Mouse (Mus musculus) lung, adult 2 months (tissue): ENCODE data around the gene Tnik.

ENCODE experiments used
- CTCF ChIP-seq: fragments of 200-500 bp; IDR thresholded peaks from 2 replicates; pipeline ENCODE4 v1.5.1; 2011; ENCODE audit warnings: mild to moderate bottlenecking, low read length, control low read depth; ENCODE audit not compliant: insufficient read depth
- POLR2A ChIP-seq: fragments of 200-500 bp; IDR thresholded peaks from 2 replicates; pipeline ENCODE4 v1.6.1; 2011; ENCODE audit warnings: low read depth, mild to moderate bottlenecking, control low read depth, low read length, borderline replicate concordance; ENCODE audit errors: extremely low read depth

DNA sequence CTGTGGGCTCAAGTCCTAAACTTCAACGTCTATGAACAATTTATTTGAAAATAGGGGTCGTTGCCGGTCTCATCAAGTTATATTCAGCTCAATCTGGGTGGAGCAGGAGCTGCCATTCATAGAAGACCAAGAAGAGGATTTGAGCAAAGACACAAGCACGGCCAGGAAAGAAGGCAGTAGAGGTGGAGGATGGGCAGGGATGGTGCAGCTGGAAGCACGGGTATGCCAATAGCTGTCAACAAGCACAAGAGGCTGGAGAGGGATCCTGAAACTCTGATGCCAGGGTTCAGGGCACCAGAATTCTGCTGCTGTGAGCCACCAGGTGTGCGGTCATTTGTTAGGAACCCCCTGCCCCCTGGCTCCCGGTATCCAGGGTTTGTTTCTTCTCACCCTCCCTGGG, 43.5 kb upstream of the Tnik start:
- no peak for TF ChIP-seq CTCF
- TF ChIP-seq POLR2A = no peak
